Mouse (Mus musculus): ENCODE data around the gene Nufip1.

GRCm38 (mm10) chr14:76110396-76111221, at the start of gene Nufip1, which contains the start of gene Gpalpp1:
- TF ChIP-seq CTCF (conservative IDR thresholded peaks at IDR 0.05; ENCODE audit: low read length) (no peak), NANOG (IDR thresholded peaks at IDR 0.05; ENCODE audit: borderline replicate concordance, low read length) (no peak), POU5F1 (IDR thresholded peaks at IDR 0.05; ENCODE audit: borderline replicate concordance, low read length) (no peak)

Measured in E14TG2a.4 (cell line).